Mouse (Mus musculus): Measurements from ENCODE around the gene Ift81. TPM values are rescaled to one million over a fixed set of nuclear protein-coding genes. Genes with fewer than 3 reads are reported as not detected.

The Ift81 gene
- total RNA-seq, 2 experiments from 2014 or later = 20.2 to 24.3 TPM

GRCm38 (mm10) chr5:122627243-122627642 is 12.9 kb upstream of the Ift81 start:
- DNase-seq (ENCODE audit: low spot score in 2 of 2) = peak; percentile 66 to 79

- no peak for DNase-seq (ENCODE audit: low spot score in 2 of 2)
These were observed 11.4 kb upstream of the Ift81 start for GRCm38 (mm10) chr5:122625565-122626252.

- no peak for DNase-seq (ENCODE audit: low spot score in 2 of 2)
These were observed 10.7 kb upstream of the Ift81 start for GRCm38 (mm10) chr5:122624952-122625479.

- no peak for DNase-seq (ENCODE audit: low spot score in 2 of 2)
These were observed 9.5 kb upstream of the Ift81 start for GRCm38 (mm10) chr5:122623861-122624260.

GRCm38 (mm10) chr5:122622526-122622925 is 8.2 kb upstream of the Ift81 start:
- no peak for DNase-seq (ENCODE audit: low spot score in 2 of 2)

- DNase-seq (ENCODE audit: low spot score in 2 of 2) = no peak
These were observed 7.1 kb upstream of the Ift81 start for GRCm38 (mm10) chr5:122621376-122621886.

- DNase-seq (ENCODE audit: low spot score in 2 of 2) = no peak
These were observed 5.5 kb upstream of the Ift81 start for GRCm38 (mm10) chr5:122619686-122620296.

GRCm38 (mm10) chr5:122617718-122618117 is 3.4 kb upstream of the Ift81 start:
- DNase-seq (ENCODE audit: low spot score in 2 of 2) = no peak

GRCm38 (mm10) chr5:122611651-122612050 is 2.7 kb downstream of the Ift81 start:
- DNase-seq (ENCODE audit: low spot score in 2 of 2) = no peak

- no peak for DNase-seq (ENCODE audit: low spot score in 2 of 2)
These were observed 9.4 kb downstream of the Ift81 start for GRCm38 (mm10) chr5:122604894-122605293.

- DNase-seq (ENCODE audit: low spot score in 2 of 2) = no peak
These were observed 12.1 kb downstream of the Ift81 start for GRCm38 (mm10) chr5:122602233-122602632.

GRCm38 (mm10) chr5:122595470-122595869 is 18.8 kb downstream of the Ift81 start:
- no peak for DNase-seq (ENCODE audit: low spot score in 2 of 2)

- DNase-seq (ENCODE audit: low spot score in 2 of 2) = no peak
These were observed 24.4 kb downstream of the Ift81 start for GRCm38 (mm10) chr5:122589891-122590290.

- no peak for DNase-seq (ENCODE audit: low spot score in 2 of 2)
These were observed 28.8 kb downstream of the Ift81 start for GRCm38 (mm10) chr5:122585546-122585945.

- DNase-seq (ENCODE audit: low spot score in 2 of 2) = no peak
These were observed 30.2 kb downstream of the Ift81 start for GRCm38 (mm10) chr5:122584093-122584492.

GRCm38 (mm10) chr5:122576683-122577329 is 37.5 kb downstream of the Ift81 start:
- DNase-seq (ENCODE audit: low spot score in 2 of 2) = no peak

- no peak for DNase-seq (ENCODE audit: low spot score in 2 of 2)
These were observed 42.3 kb downstream of the Ift81 start for GRCm38 (mm10) chr5:122572001-122572400.

GRCm38 (mm10) chr5:122566626-122567025 is 47.7 kb downstream of the Ift81 start:
- DNase-seq (ENCODE audit: low spot score in 2 of 2) = no peak

GRCm38 (mm10) chr5:122560654-122561053 is 53.7 kb downstream of the Ift81 start:
- no peak for DNase-seq (ENCODE audit: low spot score in 2 of 2)

GRCm38 (mm10) chr5:122558127-122558526 is 56.2 kb downstream of the Ift81 start:
- DNase-seq (ENCODE audit: low spot score in 2 of 2) = no peak

- DNase-seq (ENCODE audit: low spot score in 2 of 2) = no peak
These were observed 59.2 kb downstream of the Ift81 start for GRCm38 (mm10) chr5:122555107-122555506.

- DNase-seq (ENCODE audit: low spot score in 2 of 2) = no peak
These were observed 61.7 kb downstream of the Ift81 start for GRCm38 (mm10) chr5:122552638-122553037.
